Mouse (Mus musculus) stomach, embryonic 14.5 days (tissue): ENCODE results near the gene Kif13a. TPM values are rescaled to one million over a fixed set of nuclear protein-coding genes. Genes with fewer than 3 reads are reported as not detected.

ENCODE experiments used
- ATAC-seq: fragments of 200-750 bp; cut with Nextera tagmentation; 2 replicates; pipeline ENCODE4 v1.8.0; 2017; ENCODE audit warnings: low read depth, moderate TSS enrichment; ENCODE audit not compliant: insufficient number of reproducible peaks, insufficient read depth, low FRiP score
- H3K27ac ChIP-seq: fragments of 300-500 bp; sonication (generic); 2 replicates; pipeline ENCODE4 v1.5.1; 2014; ENCODE audit warnings: mild to moderate bottlenecking, low read length, moderate library complexity, mixed read lengths
- H3K27me3 ChIP-seq: fragments of 300-500 bp; sonication (generic); 2 replicates; pipeline ENCODE4 v1.6.1; 2014; ENCODE audit warnings: low read length, control low read depth, mixed read lengths; ENCODE audit not compliant: control insufficient read depth, insufficient read depth
- H3K36me3 ChIP-seq: fragments of 300-500 bp; sonication (generic); 2 replicates; pipeline ENCODE4 v1.6.1; 2014; ENCODE audit warnings: mild to moderate bottlenecking, control low read depth, low read length, moderate library complexity, mixed read lengths; ENCODE audit not compliant: control insufficient read depth, insufficient read depth
- H3K4me1 ChIP-seq: fragments of 300-500 bp; sonication (generic); 2 replicates; pipeline ENCODE4 v1.6.1; 2014; ENCODE audit warnings: low read length, control low read depth, mixed read lengths; ENCODE audit not compliant: control insufficient read depth, insufficient read depth
- H3K4me2 ChIP-seq: fragments of 300-500 bp; sonication (generic); replicated peaks from 2 replicates; pipeline ENCODE4 v1.6.1; 2014; ENCODE audit warnings: low read depth, low read length, control low read depth
- H3K4me3 ChIP-seq: fragments of 300-500 bp; sonication (generic); 2 replicates; pipeline ENCODE4 v1.5.1; 2014; ENCODE audit warnings: low read depth, low read length, control low read depth
- H3K9ac ChIP-seq: fragments of 300-500 bp; sonication (generic); replicated peaks from 2 replicates; pipeline ENCODE4 v1.6.1; 2014; ENCODE audit warnings: low read depth, mild to moderate bottlenecking, control low read depth, low read length, moderate library complexity, mixed read lengths
- H3K9me3 ChIP-seq: fragments of 300-500 bp; sonication (generic); 2 replicates; pipeline ENCODE4 v1.6.1; 2016; ENCODE audit warnings: low read depth, low read length, control low read depth; ENCODE audit not compliant: control insufficient read depth
- WGBS: fragments of 180-500 bp; shearing (Covaris S2); extraction: QIAGEN DNeasy Blood & Tissue Kit; methylation state at CpG from one replicate; pipeline ENCODE4 v1.1.7; 2014; 5-methylcytosine and 5-hydroxymethylcytosine counted together
- polyA plus RNA-seq: library from polyadenylated mRNA; unstranded; fragments of >200 nt; fragmentation: Nextera tagmentation; extraction: Ambion mirVana; gene quantifications from 2 replicates; pipeline ENCODE4 v1.2.1, GENCODE M21; 2014

The Kif13a gene
- polyA plus RNA-seq, 1 experiment from 2014 or later = 14.8 TPM

DNA sequence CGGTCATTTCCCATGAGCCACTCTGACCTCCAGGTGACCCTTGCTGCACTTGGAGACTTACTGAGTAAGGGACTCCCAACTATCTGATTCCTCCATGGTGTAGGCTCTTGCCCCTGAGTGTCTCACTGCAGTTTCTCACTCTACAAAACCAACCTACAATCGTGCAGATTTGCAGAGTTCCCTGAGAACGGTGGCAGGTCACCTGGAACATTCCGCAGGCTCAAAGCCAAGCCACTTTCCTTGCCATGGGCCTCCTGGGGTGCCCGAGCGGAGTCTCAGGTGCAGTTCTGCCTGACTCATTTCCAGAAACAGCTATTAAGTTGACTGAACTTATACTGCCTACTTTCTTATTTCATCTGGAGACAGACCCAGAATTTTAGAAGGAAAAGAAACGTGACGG lies 141.2 kb downstream of the Kif13a start:
- Histone ChIP-seq H3K4me3 (no peak overlapping the region), H3K4me2 (no peak overlapping the region), H3K27ac (no peak overlapping the region), H3K36me3 (peaks cover 24% of the 10 kb centered on the region), H3K9ac (no peak overlapping the region), H3K4me1 (no peaks in the 10 kb centered on the region), H3K27me3 (no peaks in the 10 kb centered on the region), H3K9me3 (no peaks in the 10 kb centered on the region)
- no peak for ATAC-seq
- WGBS = 79% methylated on average over 8 of the region's 8 CpGs

DNA sequence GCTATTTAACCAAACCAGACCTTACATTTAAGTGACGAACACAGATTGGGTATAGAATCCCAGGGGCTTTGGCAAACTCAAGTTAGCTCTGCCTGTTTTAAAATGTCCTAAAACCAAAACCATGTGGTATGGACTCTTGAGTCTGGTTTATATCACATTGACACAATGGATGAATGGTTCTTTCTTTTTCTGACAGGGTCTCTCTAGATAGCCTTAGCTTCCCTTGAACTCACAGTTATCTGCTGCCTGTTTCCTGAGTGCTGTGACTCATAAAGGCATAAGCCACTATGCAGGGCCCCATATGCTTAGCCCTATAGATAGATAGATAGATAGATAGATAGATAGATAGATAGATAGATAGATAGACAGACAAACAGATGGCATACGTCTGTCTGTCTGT lies 142.8 kb downstream of the Kif13a start:
- no peak overlapping the region for H3K4me3 ChIP-seq
- H3K9ac ChIP-seq = no peak overlapping the region
- H3K4me1 ChIP-seq = no peaks in the 10 kb centered on the region
- no peaks in the 10 kb centered on the region for H3K27me3 ChIP-seq
- WGBS = 89% methylated on average over 2 of the region's 2 CpGs
- H3K36me3 ChIP-seq = peaks cover 20% of the 10 kb centered on the region
- H3K27ac ChIP-seq = no peak overlapping the region
- H3K4me2 ChIP-seq = no peak overlapping the region
- no peaks in the 10 kb centered on the region for H3K9me3 ChIP-seq
- ATAC-seq = no peak

- 95% methylated on average over 10 of the region's 10 CpGs for WGBS
- H3K27ac ChIP-seq = no peak overlapping the region
- H3K9me3 ChIP-seq = no peaks in the 10 kb centered on the region
- no peak overlapping the region for H3K4me2 ChIP-seq
- no peak for ATAC-seq
- peaks cover 18% of the 10 kb centered on the region for H3K36me3 ChIP-seq
- H3K4me1 ChIP-seq = no peaks in the 10 kb centered on the region
- no peaks in the 10 kb centered on the region for H3K27me3 ChIP-seq
- no peak overlapping the region for H3K9ac ChIP-seq
- no peak overlapping the region for H3K4me3 ChIP-seq
Observed at GRCm38 (mm10) chr13:46786064-46786561, 143.6 kb downstream of the Kif13a start.

- Histone ChIP-seq H3K4me2 (no peak overlapping the region), H3K4me1 (no peaks in the 10 kb centered on the region), H3K27me3 (no peaks in the 10 kb centered on the region), H3K9me3 (no peaks in the 10 kb centered on the region), H3K27ac (no peak overlapping the region), H3K36me3 (peaks cover 4% of the 10 kb centered on the region), H3K9ac (no peak overlapping the region), H3K4me3 (no peak overlapping the region)
- no peak for ATAC-seq
- WGBS = 72% methylated on average over 11 of the region's 11 CpGs
Observed at GRCm38 (mm10) chr13:46780379-46780778, 149.3 kb downstream of the Kif13a start.

DNA sequence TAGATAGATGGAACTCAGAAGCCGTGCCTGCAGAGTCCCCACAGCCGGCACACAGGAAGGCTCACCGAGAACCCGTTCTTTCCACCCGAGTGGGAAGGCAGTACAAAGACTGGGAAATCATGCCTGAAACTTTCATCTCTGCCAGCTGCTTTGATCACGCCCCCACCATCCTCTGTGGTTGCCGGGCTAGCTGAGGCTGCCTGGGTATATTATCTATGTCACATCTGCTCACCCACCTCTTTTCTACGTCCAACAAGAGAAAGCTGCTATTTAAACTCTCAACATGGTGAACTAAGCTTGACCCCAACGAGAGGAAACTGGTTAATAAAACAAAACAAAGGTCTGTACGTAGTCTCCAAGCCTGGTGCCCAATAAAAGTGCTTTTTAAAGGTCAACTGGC lies 149.8 kb downstream of the Kif13a start:
- no peak overlapping the region for H3K4me3 ChIP-seq
- peaks cover 2% of the 10 kb centered on the region for H3K36me3 ChIP-seq
- no peak overlapping the region for H3K27ac ChIP-seq
- 45% methylated on average over 10 of the region's 10 CpGs for WGBS
- H3K27me3 ChIP-seq = no peaks in the 10 kb centered on the region
- ATAC-seq = no peak
- no peak overlapping the region for H3K9ac ChIP-seq
- no peaks in the 10 kb centered on the region for H3K4me1 ChIP-seq
- H3K9me3 ChIP-seq = no peaks in the 10 kb centered on the region
- H3K4me2 ChIP-seq = no peak overlapping the region

DNA sequence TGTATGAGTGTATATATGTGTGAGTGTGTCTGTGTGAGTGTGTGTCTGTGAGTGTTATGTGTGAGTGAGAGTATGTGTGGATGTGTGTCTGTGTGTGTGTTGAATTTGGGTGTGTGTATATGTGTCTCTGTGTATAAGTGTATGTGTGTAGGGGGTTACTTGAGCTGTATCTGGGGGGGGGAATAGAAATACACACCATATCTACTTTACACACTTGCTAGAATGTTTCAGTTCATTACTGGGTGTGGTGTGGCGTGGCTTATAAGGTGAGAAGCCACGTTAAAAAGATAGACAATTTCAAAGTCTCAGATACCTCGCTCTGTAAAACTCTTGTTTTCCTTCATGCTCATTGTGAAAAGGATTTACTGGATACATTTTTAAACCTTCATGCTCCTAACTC lies 152.2 kb downstream of the Kif13a start:
- Histone ChIP-seq H3K4me2 (no peak overlapping the region), H3K27ac (no peak overlapping the region), H3K36me3 (peaks cover 8% of the 10 kb centered on the region; the same call in 1 of the 2 replicates), H3K27me3 (no peaks in the 10 kb centered on the region), H3K4me1 (no peaks in the 10 kb centered on the region), H3K4me3 (no peak overlapping the region), H3K9me3 (no peaks in the 10 kb centered on the region), H3K9ac (no peak overlapping the region)
- 88% methylated on average over 3 of the region's 3 CpGs for WGBS
- ATAC-seq = no peak

DNA sequence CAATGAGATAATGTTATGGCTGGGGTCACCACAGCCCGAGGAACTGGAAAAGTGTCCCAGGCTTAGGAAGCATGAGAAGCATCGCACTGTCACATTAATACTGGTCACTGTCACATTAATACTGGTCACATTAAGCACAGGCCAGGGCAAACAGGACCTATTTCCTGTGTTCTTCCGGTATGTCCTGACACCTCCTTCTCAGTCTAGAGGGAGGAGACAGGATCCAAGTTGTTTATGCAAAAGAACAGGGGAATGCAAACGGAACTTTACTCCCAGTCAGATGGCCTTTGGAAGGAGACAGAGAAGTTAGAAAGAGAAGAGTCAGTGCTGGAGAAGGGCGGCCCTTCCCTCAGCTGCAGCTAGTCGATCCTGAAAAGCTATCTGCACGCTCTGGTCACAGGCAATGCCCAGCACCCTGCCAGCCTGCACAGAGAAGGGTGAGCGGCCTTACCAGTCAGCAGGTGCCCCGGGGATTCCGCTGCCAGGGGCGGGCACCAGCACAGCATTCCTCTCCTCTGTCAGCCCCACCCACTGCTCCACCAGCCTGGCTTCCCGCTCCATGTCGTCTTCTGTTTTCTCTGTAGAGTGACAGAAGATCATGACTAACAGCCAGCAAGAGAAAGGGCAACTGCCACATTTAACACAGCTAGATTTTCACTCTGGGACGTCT lies 152.9 kb downstream of the Kif13a start:
- Histone ChIP-seq H3K9ac (no peak overlapping the region), H3K27ac (no peak overlapping the region), H3K9me3 (no peaks in the 10 kb centered on the region), H3K4me2 (no peak overlapping the region), H3K36me3 (peaks cover 15% of the 10 kb centered on the region; the same call in 1 of the 2 replicates), H3K4me1 (no peaks in the 10 kb centered on the region), H3K4me3 (no peak overlapping the region), H3K27me3 (no peaks in the 10 kb centered on the region)
- no peak for ATAC-seq
- 53% methylated on average over 13 of the region's 14 CpGs for WGBS

GRCm38 (mm10) chr13:46774998-46775397 lies 154.7 kb downstream of the Kif13a start:
- no peak overlapping the region for H3K4me2 ChIP-seq
- H3K9me3 ChIP-seq = no peaks in the 10 kb centered on the region
- H3K36me3 ChIP-seq = peaks cover 25% of the 10 kb centered on the region
- H3K27me3 ChIP-seq = no peaks in the 10 kb centered on the region
- no peaks in the 10 kb centered on the region for H3K4me1 ChIP-seq
- no peak overlapping the region for H3K4me3 ChIP-seq
- no peak overlapping the region for H3K27ac ChIP-seq
- ATAC-seq = no peak
- no peak overlapping the region for H3K9ac ChIP-seq
- WGBS = 86% methylated on average over 5 of the region's 5 CpGs

- no peak overlapping the region for H3K4me2 ChIP-seq
- WGBS = 95% methylated on average over 13 of the region's 13 CpGs
- no peaks in the 10 kb centered on the region for H3K4me1 ChIP-seq
- no peak overlapping the region for H3K4me3 ChIP-seq
- H3K36me3 ChIP-seq = peaks cover 35% of the 10 kb centered on the region
- H3K27ac ChIP-seq = no peak overlapping the region
- no peak overlapping the region for H3K9ac ChIP-seq
- H3K27me3 ChIP-seq = no peaks in the 10 kb centered on the region
- H3K9me3 ChIP-seq = no peaks in the 10 kb centered on the region
- no peak for ATAC-seq
Observed at GRCm38 (mm10) chr13:46772581-46772980, 157.1 kb downstream of the Kif13a start.
